Mouse (Mus musculus) gastrocnemius, adult 8-10 months (tissue): ENCODE results near the gene H2-Aa. TPM values are rescaled to one million over a fixed set of nuclear protein-coding genes. Genes with fewer than 3 reads are reported as not detected.
"Not testable (repeated sequence)": the region's sequence is repeated elsewhere in the genome, so short reads cannot be mapped to it uniquely, and the experiment has no call there.

Source experiments
- DNase-seq, 2 experiments: peaks; one replicate each; pipeline ENCODE4 v3.0.0; 2022; ENCODE audit warnings: low spot score in 2 of 2
- total RNA-seq, 4 experiments: library from RNA; stranded (reverse); gene quantifications; 2 replicates each; pipeline ENCODE4 v1.2.4; 2022

The H2-Aa gene
- 1 to 10 TPM; 3.1 to 4.1 (median 3.5) TPM for total RNA-seq

GRCm38 (mm10) chr17:34287648-34288047 is at the start of gene H2-Aa:
Gene H2-Aa, minus strand, starts transcription at chr17:34287823.
- peak; percentile 76 to 80 for DNase-seq

GRCm38 (mm10) chr17:34331200-34331599 is 43.6 kb upstream of the H2-Aa start:
- DNase-seq = no peak

GRCm38 (mm10) chr17:34329807-34330206 is 42.2 kb upstream of the H2-Aa start:
- DNase-seq = no peak

GRCm38 (mm10) chr17:34326373-34326772 is 38.8 kb upstream of the H2-Aa start:
- no peak for DNase-seq

- no peak for DNase-seq
These were observed 37.8 kb upstream of the H2-Aa start, which contains the start of gene H2-Eb2 for GRCm38 (mm10) chr17:34325436-34325835. Gene H2-Eb2, plus strand, starts transcription at chr17:34325665.

- no peak for DNase-seq
These were observed 29.7 kb upstream of the H2-Aa start for GRCm38 (mm10) chr17:34317275-34317674.

- DNase-seq = no peak
These were observed 29.1 kb upstream of the H2-Aa start for GRCm38 (mm10) chr17:34316697-34317096.

- DNase-seq = no peak
These were observed 27.9 kb upstream of the H2-Aa start for GRCm38 (mm10) chr17:34315512-34315911.

- no peak for DNase-seq
These were observed 26.7 kb upstream of the H2-Aa start for GRCm38 (mm10) chr17:34314286-34314685.

- peak; percentile 16 to 30 for DNase-seq
These were observed 25.8 kb upstream of the H2-Aa start for GRCm38 (mm10) chr17:34313393-34313792.

GRCm38 (mm10) chr17:34312185-34312584 is 24.6 kb upstream of the H2-Aa start:
- DNase-seq = no peak

GRCm38 (mm10) chr17:34310526-34310925 is 22.9 kb upstream of the H2-Aa start:
- DNase-seq = not testable (repeated sequence)

- peak in 1 of 2 experiments; percentile 37 for DNase-seq
These were observed 22.2 kb upstream of the H2-Aa start for GRCm38 (mm10) chr17:34309683-34310385.

GRCm38 (mm10) chr17:34309225-34309624 is 21.6 kb upstream of the H2-Aa start:
- DNase-seq = no peak

- no peak for DNase-seq
These were observed 20.5 kb upstream of the H2-Aa start for GRCm38 (mm10) chr17:34308161-34308560.

- no peak for DNase-seq
These were observed 19.6 kb upstream of the H2-Aa start for GRCm38 (mm10) chr17:34307216-34307615.

- DNase-seq = no peak
These were observed 18.8 kb upstream of the H2-Aa start for GRCm38 (mm10) chr17:34306407-34306806.

- peak; percentile 63 to 71 for DNase-seq
These were observed 17.9 kb upstream of the H2-Aa start, which contains the start of gene H2-Eb1 for GRCm38 (mm10) chr17:34305380-34306030. Gene H2-Eb1, plus strand, starts transcription at chr17:34305867.

- peak in 1 of 2 experiments; percentile 36 for DNase-seq
These were observed 17.1 kb upstream of the H2-Aa start for GRCm38 (mm10) chr17:34304751-34305150.

- no peak for DNase-seq
These were observed 16.2 kb upstream of the H2-Aa start for GRCm38 (mm10) chr17:34303789-34304188.

GRCm38 (mm10) chr17:34301670-34302190 is 14.1 kb upstream of the H2-Aa start:
- DNase-seq = no peak
